Mouse (Mus musculus) retina, adult 2 months (tissue): ENCODE results near the gene Lhx2.

ENCODE experiments used
- DNase-seq: peaks from one replicate; pipeline ENCODE4 v3.0.0-alpha.2; 2012; ENCODE audit warnings: low read depth, low spot score

The Lhx2 gene

DNA sequence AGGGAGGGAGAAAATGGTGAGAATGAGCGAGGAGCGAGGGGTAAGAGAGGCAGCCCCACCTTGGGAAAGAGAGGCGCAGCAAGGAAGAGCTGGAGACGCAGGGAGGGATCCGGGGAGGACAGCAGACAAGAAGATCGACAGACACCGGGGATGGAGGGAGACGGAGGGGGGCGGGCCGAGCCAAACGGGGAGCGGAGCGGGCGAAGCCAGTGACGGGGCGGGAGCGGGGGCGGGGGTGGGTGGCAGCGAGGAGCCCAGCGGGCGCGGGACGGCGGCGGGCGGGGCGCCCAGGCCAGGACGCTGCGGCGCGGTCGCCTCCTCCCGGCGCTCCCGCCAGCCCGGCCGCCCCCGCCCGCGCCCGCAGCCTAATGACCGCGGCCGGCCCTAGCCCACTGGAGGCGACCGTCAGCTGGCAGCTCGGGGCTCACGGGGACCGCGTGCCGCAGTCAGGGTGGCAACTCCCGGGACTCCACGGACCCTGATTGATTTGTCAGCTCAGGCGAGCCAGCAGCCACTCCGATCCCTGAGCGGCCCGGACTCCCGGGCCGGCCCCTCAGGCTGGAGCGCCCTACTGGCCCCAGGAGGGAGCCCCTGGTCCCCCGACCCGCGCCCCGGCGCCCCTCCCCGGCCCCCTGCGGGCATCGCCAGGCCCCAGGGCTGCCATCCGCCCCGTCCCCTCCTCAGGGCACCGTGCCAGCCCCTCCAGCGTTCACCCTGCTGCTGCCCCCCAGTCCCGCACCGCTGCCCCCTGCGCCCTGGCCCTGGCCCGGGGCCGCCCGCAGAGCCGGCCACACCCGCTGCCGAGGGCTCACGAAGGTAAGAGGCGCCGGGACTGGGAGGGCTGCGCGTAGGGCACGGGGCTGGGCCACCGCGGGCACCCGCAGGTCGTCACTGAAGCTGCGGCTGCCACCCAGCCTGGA is at the start of gene Lhx2:
TSS of gene Lhx2 (plus strand) at position 292 of the 920 bp plus-strand sequence.
- DNase-seq, result no peak

GRCm38 (mm10) chr2:38291526-38291925 is 47.6 kb upstream of the Lhx2 start:
- no peak for DNase-seq

- DNase-seq, result no peak
Observed at GRCm38 (mm10) chr2:38295939-38296338, 43.1 kb upstream of the Lhx2 start.

DNA sequence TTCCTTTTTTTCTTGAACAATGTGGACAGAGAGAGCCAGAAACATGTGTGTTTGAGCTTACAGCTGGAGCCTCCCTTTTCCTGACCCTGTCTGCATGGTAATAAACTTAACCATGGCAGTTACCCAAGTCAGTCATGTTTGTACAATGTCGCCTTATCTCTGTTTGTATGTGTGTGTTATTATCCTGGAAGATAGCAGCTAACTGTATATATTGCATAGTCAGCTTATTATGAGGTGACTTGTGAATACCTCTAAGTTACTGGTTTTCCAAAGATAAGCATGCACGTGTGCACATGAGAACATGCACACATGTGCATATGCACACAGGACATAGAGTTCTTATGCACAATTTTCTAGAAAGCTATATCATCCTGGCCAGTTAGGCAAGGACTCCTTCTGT is 38.1 kb upstream of the Lhx2 start:
- DNase-seq, result no peak

DNA sequence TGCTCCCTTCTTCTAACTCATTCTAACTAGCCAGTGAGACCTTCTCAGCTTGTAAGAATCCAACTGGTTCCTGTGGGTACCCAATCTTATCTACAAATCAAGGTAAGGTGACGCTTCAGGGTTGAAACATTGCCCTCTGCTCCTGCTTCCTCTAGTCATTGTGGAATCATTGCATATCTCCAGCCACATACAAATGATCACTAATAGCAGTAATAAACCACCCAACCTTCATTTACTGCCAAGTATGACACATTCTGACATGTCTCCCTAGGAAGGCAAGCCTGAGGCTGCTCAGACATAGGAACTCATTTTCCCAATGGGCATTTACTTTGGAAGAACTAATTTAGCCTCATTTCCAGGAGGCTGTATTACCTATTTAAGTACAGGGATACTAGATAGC is 33.9 kb upstream of the Lhx2 start:
- no peak for DNase-seq

- DNase-seq, result no peak
Observed at GRCm38 (mm10) chr2:38312921-38313320, 26.2 kb upstream of the Lhx2 start.

GRCm38 (mm10) chr2:38313399-38313798 is 25.7 kb upstream of the Lhx2 start:
- no peak for DNase-seq

GRCm38 (mm10) chr2:38319086-38319485 is 20.0 kb upstream of the Lhx2 start:
- no peak for DNase-seq

DNA sequence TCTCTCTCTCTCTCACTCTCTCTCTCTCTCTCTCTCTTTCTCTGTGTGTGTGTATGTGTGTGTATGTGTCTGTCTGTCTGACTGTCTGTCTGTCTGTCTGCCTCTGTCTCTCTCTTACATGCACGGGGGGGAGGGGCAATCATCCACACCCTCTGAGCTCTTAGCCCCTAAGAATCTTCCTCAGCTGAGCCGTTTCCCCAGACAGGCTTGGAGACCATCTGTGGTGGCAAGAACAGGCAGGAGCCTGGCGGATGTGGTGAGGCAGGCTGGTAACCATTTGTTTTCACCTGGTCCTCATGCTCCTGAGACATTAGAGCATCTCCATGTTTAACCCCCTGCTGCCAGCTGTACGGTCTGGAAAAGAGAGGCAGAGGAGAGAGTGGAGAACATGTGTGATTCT is 18.2 kb upstream of the Lhx2 start:
- DNase-seq, result no peak

DNA sequence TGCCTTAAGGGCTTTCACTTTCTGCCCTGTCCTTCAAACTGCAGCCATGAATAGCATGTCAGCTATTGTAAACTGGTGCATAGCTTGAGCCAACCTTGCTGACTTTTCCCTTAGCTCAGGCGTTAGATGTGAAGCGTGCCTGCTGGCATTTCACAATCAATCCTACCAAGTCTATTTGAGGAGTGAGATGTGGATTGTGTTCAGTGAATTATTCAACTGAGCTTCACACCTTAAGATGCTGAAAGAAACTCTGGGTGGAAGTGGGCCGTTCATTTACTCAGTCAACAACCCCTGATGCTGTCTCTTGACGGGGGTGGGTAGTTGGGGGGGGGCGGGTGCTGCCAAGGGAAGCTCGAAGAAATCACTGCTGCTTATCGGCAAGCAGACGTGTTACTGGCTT is 15.7 kb upstream of the Lhx2 start:
- no peak for DNase-seq

GRCm38 (mm10) chr2:38326671-38327070 is 12.4 kb upstream of the Lhx2 start:
- DNase-seq, result no peak

DNA sequence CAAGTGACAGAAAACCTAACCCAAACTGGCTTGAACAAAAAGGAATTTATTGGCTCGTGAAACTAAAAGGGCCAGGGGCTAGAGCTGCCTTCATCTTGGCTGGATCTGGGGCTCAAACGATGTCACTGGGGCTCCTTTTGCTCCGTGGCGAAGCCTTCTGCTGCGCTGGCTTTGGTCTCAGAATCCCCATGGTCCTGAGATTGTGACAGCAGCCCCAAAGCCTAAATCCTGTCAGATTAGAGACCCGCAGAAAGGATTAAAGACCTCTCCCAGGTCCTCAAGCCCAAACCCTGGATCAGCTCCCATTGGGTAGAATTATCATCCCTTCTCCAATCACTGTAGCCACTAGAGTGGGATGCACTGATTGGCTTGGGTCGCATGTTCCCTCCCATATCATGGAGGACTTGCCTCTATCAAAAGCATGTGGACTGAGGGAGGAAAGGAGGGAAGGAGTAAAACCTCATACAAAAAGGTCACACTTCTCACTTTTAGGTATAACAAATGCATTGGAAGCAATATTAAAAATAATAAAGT is 5.4 kb upstream of the Lhx2 start:
- DNase-seq, result no peak

- no peak for DNase-seq
Observed at GRCm38 (mm10) chr2:38336606-38337005, 2.5 kb upstream of the Lhx2 start.

DNA sequence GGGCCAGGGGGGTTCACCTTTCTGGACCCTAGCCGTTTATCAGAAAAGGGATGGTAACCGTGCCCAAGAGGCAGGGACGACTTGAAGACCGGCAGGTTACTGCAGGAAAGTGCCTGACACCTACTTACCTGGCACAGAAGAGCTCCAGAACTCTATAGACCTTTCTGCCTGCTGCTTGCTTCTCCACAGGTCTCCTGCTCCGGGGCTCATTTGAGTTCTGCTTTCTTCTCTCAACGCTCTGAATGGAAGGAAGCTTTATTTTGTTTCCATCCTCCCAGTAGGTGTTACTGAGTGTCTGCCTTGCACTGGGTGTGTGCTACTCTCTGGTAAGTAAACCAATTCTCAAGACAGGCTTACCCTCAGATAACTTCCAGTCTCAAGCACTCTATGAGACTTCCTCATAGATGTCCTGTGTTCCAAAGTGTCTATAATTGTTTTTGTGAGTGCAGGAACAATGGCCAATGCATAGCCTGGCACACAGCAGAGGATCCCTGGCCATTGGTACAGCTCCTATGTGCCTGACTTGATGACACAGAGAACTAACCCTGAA is 1.9 kb upstream of the Lhx2 start:
- DNase-seq, result no peak

DNA sequence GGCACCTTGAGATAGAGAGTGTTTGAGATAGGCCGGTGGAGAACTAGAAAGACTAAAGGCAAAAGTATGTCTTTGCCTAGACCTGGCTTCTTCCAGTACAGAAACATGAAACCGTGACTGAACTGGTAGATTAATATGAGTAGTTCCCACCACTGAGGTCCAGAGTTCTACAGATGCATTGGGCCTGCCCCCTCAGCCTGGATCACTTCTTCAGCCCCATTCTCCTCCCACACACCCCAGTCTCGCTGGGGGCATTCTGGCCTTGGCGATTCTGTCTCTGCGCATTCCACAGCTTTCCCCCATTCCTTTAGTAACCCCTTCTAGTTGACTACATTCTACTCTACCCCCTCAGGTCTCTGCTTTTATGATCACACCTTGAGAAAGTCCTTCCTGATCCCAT is 1.4 kb upstream of the Lhx2 start:
- no peak for DNase-seq

DNA sequence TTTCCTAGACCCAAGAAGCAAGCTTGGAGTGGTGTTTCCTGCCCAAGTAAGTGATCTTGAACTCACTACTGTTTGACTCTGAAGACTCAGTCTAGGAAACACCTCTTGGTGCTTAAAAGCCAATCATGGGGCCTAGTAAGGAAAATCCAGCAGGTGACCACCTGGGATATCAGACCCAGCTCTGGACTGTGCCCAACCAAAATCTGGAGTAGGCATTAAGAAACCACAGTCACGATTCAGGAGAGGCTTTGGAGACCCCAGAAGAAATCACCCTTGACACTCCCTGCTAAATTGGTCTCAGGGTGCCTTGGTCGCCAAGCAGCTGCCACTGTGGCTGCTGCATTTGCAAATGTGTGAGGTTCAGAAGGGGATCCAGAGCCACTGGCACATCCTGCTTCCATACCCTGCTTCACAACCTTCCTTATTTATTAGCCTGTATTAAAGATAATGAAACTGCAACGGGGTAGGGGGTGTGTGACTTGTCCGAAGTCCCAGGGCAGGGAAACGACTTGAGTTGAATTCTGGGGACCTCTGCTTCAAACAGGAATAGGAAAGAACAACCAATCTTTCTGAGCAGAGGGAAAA is 641 bp upstream of the Lhx2 start:
- no peak for DNase-seq

DNA sequence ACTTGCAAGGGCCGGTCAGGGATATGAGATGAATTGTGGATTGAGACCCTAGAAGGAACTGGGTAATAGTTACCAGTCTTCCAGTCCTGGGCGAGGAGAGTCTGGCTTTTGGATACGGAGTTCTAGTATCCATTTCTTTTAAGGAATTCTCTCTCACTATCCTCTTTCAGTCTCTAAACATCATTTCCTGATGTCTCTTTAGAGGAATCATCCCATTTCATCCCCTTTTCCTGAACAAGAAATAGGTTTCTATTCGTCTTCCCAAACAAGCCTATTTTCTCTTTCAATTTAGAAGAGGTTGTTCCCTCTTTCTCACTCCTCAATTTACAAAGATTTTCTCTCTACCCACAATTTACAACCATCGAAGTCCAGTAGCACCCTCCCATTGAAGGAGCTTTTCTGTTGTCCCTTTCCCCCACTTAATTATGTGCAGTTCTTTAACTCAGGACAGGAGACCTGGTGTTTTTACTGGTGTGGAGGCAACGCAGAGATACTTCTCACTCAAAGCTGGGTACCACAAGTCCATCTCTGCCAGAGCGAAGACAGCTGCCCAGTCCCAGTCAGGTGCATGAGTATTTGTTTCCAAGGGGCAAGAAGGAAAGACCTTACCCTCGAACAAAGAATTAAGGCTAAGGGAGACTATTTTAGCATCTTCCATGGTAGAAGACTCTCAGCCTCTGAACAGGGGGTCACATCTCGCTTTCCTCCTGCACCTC is 987 bp downstream of the Lhx2 start:
- no peak for DNase-seq

DNA sequence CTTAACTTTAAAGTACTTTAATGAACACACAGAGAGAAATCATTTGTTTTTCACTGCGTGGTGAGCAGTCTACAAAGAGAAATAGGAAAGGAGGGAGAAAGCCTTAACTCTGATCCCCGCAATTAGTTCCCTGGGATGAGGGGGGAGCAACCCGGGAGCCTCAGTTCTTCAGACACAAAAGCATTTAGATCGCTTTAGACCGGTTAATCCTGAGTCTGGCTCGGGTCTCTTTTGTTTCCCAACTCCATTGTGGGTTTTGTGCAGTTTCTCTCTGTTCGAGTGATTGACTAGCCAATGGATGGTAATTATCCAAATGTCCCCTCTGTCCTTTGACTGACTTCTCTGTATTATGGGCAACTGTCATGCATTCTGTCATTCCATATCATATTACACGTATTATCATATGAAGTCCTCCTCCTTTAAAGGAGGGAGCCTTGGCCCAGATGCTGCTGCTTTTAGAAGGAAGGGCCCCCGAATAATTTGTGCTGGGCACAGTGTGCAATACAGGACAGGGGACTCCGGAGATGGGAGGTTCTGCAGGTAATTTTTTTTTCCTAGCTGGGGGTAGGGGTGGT is 1.6 kb downstream of the Lhx2 start:
- no peak for DNase-seq

GRCm38 (mm10) chr2:38343573-38343972 is 4.5 kb downstream of the Lhx2 start:
- DNase-seq, result no peak

GRCm38 (mm10) chr2:38344727-38345126 is 5.6 kb downstream of the Lhx2 start:
- DNase-seq, result no peak

- no peak for DNase-seq
Observed at GRCm38 (mm10) chr2:38346417-38346816, 7.3 kb downstream of the Lhx2 start.
